Mouse (Mus musculus) lung, embryonic 14.5 days (tissue): ENCODE measurements around the gene Trappc12. TPM values are rescaled to one million over a fixed set of nuclear protein-coding genes. Genes with fewer than 3 reads are reported as not detected.

Experiments used
- ATAC-seq: fragments of 200-750 bp; cut with Nextera tagmentation; 2 replicates; pipeline ENCODE4 v1.8.0; 2017; ENCODE audit warnings: mild to moderate bottlenecking, moderate TSS enrichment, moderate library complexity; ENCODE audit not compliant: insufficient read depth
- DNase-seq: peaks from one replicate; pipeline ENCODE4 v3.0.0-alpha.2; 2015
- H3K27ac ChIP-seq: fragments of 300-500 bp; sonication (generic); 2 replicates; pipeline ENCODE4 v1.5.1; 2014; ENCODE audit warnings: low read depth, mild to moderate bottlenecking, moderate library complexity
- H3K27me3 ChIP-seq: fragments of 300-500 bp; sonication (generic); 2 replicates; pipeline ENCODE4 v1.6.1; 2014; ENCODE audit warnings: low read length, control low read depth; ENCODE audit not compliant: insufficient read depth
- H3K36me3 ChIP-seq: fragments of 300-500 bp; sonication (generic); 2 replicates; pipeline ENCODE4 v1.6.1; 2014; ENCODE audit warnings: control low read depth; ENCODE audit not compliant: insufficient read depth
- H3K4me1 ChIP-seq: fragments of 300-500 bp; sonication (generic); 2 replicates; pipeline ENCODE4 v1.6.1; 2014; ENCODE audit warnings: antibody characterized with exemption, control low read depth; ENCODE audit not compliant: insufficient read depth
- H3K4me2 ChIP-seq: fragments of 300-500 bp; sonication (generic); 2 replicates; pipeline ENCODE4 v1.6.1; 2014; ENCODE audit warnings: mild to moderate bottlenecking
- H3K4me3 ChIP-seq: fragments of 300-500 bp; sonication (generic); 2 replicates; pipeline ENCODE4 v1.5.1; 2014; ENCODE audit warnings: low read depth, low read length
- H3K9ac ChIP-seq: fragments of 300-500 bp; sonication (generic); 2 replicates; pipeline ENCODE4 v1.6.1; 2014
- H3K9me3 ChIP-seq: fragments of 300-500 bp; sonication (generic); 2 replicates; pipeline ENCODE4 v1.6.1; 2016; ENCODE audit warnings: low read depth, low read length, control low read depth
- CTCF ChIP-seq: IDR thresholded peaks from 2 replicates; pipeline ENCODE4 v1.5.1; 2016; ENCODE audit warnings: antibody characterized with exemption, low read depth
- WGBS: fragments of 180-500 bp; shearing (Covaris S2); extraction: QIAGEN DNeasy Blood & Tissue Kit; methylation state at CpG from one replicate; pipeline ENCODE4 v1.1.7; 2014; 5-methylcytosine and 5-hydroxymethylcytosine counted together
- polyA plus RNA-seq: library from polyadenylated mRNA; unstranded; fragments of >200 nt; fragmentation: Nextera tagmentation; extraction: Ambion mirVana; gene quantifications from 2 replicates; pipeline ENCODE4 v1.2.1, GENCODE M21; 2014

The Trappc12 gene
- polyA plus RNA-seq, 1 experiment from 2014 or later = 43.5 TPM

DNA sequence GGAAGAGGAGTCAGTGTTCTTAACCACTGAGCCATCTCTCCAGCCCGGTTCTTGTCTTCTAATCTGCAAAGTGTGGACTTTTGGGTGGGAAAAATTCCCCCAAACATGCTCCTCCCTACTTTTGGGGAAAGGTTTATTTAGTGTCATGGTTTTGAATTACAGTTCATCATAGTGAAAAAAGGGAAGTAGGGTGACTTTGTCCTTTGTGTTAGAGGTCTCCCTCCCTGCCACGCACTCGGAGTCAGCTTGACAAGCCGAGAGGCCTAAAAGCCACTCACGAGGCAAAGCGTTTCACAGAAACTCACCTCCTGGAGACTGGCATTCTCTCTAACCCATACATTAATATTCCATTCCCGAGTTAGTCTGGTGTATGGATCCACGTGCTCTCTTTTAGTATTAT is 17.6 kb downstream of the Trappc12 start:
- no peak for DNase-seq
- Histone ChIP-seq H3K36me3 (peaks cover 42% of the 10 kb centered on the region), H3K4me2 (no peak overlapping the region), H3K27me3 (no peaks in the 10 kb centered on the region), H3K27ac (no peak overlapping the region), H3K4me3 (no peak overlapping the region), H3K4me1 (no peaks in the 10 kb centered on the region), H3K9me3 (no peaks in the 10 kb centered on the region), H3K9ac (no peak overlapping the region)
- no peak for TF ChIP-seq CTCF
- 87% methylated on average over 8 of the region's 8 CpGs for WGBS
- ATAC-seq = no peak

DNA sequence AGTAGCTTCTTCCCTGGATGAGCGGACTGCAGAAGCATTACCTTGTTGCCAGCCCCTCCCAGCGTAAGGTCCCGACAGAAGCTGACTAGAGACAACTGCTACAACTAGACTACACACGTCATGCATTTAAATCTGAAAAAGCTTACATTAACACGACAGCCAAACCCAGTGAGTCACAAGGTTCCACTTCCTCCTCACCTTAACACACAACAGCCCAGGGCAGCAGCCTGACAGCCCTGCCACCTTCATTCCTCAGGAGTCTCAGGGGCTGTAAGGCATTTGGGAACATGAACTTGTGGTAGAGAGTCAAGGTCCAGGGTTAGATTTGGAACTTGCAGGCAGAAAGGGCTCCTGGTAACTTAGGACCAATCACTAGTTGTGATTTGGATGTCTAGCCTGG is 23.2 kb downstream of the Trappc12 start:
- Histone ChIP-seq H3K9me3 (no peaks in the 10 kb centered on the region), H3K36me3 (peaks cover 22% of the 10 kb centered on the region), H3K4me1 (no peaks in the 10 kb centered on the region), H3K9ac (no peak overlapping the region), H3K4me3 (no peak overlapping the region), H3K4me2 (no peak overlapping the region), H3K27ac (no peak overlapping the region), H3K27me3 (no peaks in the 10 kb centered on the region)
- 75% methylated on average over 5 of the region's 5 CpGs for WGBS
- no peak for TF ChIP-seq CTCF
- DNase-seq (no peak), ATAC-seq (no peak)

DNA sequence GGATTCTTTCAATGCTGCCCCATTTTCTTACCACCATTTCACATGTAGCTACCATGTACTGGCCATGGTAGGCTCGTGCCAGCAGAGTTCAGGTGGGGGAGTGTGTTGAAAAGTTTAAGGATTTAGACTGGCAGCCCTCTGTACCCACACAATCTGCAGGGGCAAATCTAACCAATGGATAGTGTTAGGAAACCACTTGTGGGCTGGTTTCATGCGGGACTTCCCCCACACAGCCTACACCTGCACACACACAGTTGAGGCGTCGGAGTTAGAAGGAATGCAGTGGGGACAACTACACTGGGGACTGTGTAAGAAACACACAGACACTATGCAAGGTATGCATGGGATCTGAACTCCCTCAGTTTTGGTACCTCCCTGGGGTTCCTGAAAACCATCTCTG is 24.1 kb downstream of the Trappc12 start:
- 90% methylated on average over 4 of the region's 4 CpGs for WGBS
- Histone ChIP-seq H3K9me3 (no peaks in the 10 kb centered on the region), H3K27ac (no peak overlapping the region), H3K4me1 (no peaks in the 10 kb centered on the region), H3K4me3 (no peak overlapping the region), H3K4me2 (no peak overlapping the region), H3K27me3 (no peaks in the 10 kb centered on the region), H3K36me3 (peaks cover 21% of the 10 kb centered on the region), H3K9ac (no peak overlapping the region)
- DNase-seq (no peak), ATAC-seq (no peak)
- TF ChIP-seq CTCF = no peak

DNA sequence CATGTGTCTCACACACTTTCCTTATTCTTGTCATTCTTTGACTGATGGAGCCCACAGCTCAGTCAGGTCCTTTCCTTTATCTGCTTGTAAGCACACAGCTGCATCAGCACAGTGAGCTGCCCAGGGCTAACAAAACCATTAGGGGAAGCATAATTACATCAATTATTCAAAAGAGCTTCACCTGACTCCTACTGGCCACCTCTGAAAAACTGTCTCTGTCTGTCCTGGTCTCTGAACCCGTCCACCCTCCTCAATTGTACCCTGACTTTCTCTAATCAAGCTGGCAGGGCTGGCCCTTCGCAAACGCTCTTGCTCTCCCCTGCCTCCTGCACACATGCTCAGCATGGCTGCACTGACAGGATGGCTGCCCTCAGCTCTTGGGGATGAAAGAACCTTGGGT is 25.9 kb downstream of the Trappc12 start:
- TF ChIP-seq CTCF = no peak
- no peak overlapping the region for H3K4me2 ChIP-seq
- no peak overlapping the region for H3K4me3 ChIP-seq
- H3K9ac ChIP-seq = no peak overlapping the region
- no peak for DNase-seq
- peaks cover 30% of the 10 kb centered on the region for H3K36me3 ChIP-seq
- H3K27ac ChIP-seq = no peak overlapping the region
- 81% methylated on average over 3 of the region's 3 CpGs for WGBS
- no peaks in the 10 kb centered on the region for H3K4me1 ChIP-seq
- H3K27me3 ChIP-seq = no peaks in the 10 kb centered on the region
- ATAC-seq = no peak
- no peaks in the 10 kb centered on the region for H3K9me3 ChIP-seq

DNA sequence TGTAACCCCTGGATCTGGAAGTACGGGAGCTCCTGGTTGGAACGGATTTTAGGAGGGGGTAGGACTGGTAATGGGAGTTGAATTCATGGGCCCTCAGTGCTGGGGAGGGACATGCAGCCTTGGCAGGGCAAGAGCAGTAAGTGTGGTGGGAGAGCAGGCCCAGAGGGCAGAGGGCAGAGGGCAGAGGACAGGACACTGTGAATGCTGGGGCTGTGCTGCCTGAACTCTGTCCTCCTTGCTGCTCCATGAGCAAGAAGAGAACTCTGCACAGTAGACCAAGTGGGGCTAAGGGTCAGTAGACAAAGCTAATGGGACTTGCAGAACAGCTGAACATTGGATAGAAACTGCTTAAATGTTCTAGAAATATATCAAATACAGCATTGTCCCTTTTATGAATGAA is 32.2 kb downstream of the Trappc12 start:
- no peak for DNase-seq

DNA sequence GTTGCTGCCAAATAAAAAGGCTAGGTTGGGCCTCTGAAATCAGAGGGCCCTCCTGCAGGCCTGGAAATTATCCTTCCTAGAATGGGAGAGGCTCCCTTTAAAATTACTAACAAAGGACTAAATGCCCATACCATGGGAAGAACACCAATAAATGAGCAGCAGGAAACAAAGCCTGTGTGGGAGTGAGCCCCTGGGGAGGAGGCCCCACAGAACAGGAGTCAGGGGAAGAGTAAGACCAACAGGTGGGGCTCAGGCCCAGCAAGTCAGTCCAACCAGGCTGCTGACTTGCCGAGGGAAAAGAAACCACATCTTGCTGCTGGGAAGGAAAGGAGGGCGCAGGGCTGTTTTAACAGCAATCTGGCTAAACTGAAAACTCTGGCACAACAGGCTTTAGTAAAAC is 33.2 kb downstream of the Trappc12 start:
- WGBS = 78% methylated on average over 2 of the region's 2 CpGs
- peaks cover 36% of the 10 kb centered on the region for H3K36me3 ChIP-seq

More for the DNA sequence above, 32.2 kb downstream of the Trappc12 start:
- TF ChIP-seq CTCF = no peak
- no peak overlapping the region for H3K27ac ChIP-seq
- H3K9me3 ChIP-seq = no peaks in the 10 kb centered on the region
- no peak for ATAC-seq
- no peak overlapping the region for H3K4me2 ChIP-seq
- H3K9ac ChIP-seq = no peak overlapping the region
- no peaks in the 10 kb centered on the region for H3K4me1 ChIP-seq
- peaks cover 35% of the 10 kb centered on the region for H3K36me3 ChIP-seq
- H3K27me3 ChIP-seq = no peaks in the 10 kb centered on the region
- 92% methylated on average over 2 of the region's 2 CpGs for WGBS
- no peak overlapping the region for H3K4me3 ChIP-seq

DNA sequence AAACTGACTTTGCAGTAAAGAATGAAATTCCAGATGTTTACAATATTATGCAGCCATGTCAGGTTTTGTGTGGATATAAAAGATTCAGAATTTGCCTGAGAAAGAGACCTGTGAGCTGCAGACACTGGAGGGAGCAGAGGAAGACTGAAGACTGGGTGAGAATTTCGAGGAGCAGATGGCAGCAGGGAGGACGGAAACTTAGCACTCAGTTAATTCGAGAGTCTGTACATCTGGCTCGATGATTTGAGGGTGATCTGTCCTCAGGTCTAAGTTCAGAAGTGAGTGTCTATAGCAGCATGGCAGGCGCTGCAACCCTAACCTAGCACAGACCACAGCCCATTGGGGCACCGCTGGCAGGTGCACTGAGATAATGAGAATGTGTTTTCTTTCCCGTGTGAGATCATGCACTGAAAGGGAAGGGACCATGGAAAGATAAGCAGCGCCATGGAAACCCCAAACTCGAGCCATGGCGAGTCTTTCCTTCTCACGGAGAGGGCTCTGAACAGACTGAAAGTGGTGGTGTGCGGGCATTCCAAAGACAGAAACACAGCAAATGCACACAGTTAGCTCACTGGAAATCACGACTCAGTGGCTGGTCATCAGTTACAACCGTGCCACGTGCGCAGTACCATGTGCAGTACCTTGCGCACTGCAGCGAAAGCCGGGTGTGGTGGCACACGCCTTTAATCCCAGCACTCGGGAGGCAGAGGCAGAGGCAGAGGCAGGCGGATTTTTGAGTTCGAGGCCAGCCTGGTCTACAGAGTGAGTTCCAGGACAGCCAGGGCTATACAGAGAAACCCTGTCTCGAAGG is 35.2 kb downstream of the Trappc12 start:
- peaks cover 34% of the 10 kb centered on the region for H3K36me3 ChIP-seq
- 82% methylated on average over 24 of the region's 24 CpGs for WGBS

More for the DNA sequence above, 33.2 kb downstream of the Trappc12 start:
- Histone ChIP-seq H3K9ac (no peak overlapping the region), H3K27ac (no peak overlapping the region), H3K27me3 (no peaks in the 10 kb centered on the region), H3K9me3 (no peaks in the 10 kb centered on the region), H3K4me2 (no peak overlapping the region), H3K4me1 (no peaks in the 10 kb centered on the region), H3K4me3 (no peak overlapping the region)
- no peak for ATAC-seq
- no peak for TF ChIP-seq CTCF
- no peak for DNase-seq

More for the DNA sequence above, 35.2 kb downstream of the Trappc12 start:
- Histone ChIP-seq H3K27me3 (no peaks in the 10 kb centered on the region), H3K4me3 (no peak overlapping the region), H3K27ac (no peak overlapping the region), H3K4me2 (no peak overlapping the region), H3K9ac (no peak overlapping the region), H3K9me3 (no peaks in the 10 kb centered on the region), H3K4me1 (no peaks in the 10 kb centered on the region)
- DNase-seq = no peak
- no peak for TF ChIP-seq CTCF
- ATAC-seq = no peak
